Mouse (Mus musculus): ENCODE measurements around the gene Sec14l1. TPM values are rescaled to one million over a fixed set of nuclear protein-coding genes. Genes with fewer than 3 reads are reported as not detected.

Gene Sec14l1
- total RNA-seq, 2 experiments from 2014 or later, result 198 to 229 TPM

DNA sequence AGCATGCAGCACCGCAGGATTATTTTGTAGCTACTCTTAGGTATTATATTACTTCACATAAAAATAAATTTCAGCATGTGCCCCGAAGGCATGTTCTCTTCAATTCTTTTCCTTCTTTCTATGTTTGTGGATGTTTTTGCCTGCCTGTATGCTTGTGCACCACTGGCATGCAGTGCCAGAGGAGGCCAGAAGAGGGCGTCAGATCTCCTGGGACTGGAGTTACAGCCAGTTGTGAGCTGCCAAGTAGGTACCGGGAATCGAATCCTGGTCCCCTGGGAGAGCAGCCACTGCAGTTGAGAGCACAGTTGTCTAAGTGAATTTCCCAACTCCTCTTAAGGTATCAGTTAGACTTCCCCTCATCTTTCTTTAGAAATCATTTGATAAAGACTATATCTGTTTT, 1.6 kb upstream of the Sec14l1 start:
- Histone ChIP-seq H3K27ac (no peak overlapping the region), H3K4me3 (no peak overlapping the region)
- intact Hi-C loops (cut with DNase I), result no loop called here
- peak; percentile 54 for TF ChIP-seq CTCF (IDR thresholded peaks at IDR 0.05)
- DNase-seq (ENCODE audit: extremely low spot score in 1 of 2, low spot score in 2 of 2), result no peak

DNA sequence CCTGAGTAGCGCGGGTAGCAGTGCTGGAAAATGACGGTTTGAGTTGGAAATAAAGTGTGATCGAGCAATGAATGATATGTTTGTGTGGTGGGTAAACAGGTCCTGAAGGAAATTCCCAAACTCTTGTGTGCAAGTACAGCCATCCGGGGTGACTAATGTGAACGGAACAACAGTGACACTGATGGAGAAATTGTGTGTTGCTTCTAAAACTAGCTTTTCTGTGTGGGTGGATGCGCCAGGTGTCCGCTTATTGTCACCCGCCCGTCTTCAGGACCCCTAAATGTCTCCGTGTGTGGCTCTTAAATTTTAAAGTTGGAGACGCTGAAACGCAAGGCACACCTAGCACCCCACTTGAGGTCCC, 757 bp upstream of the Sec14l1 start:
- intact Hi-C loops (cut with DNase I), result no loop called here
- peak overlapping the region; percentile 95 for H3K27ac ChIP-seq
- TF ChIP-seq CTCF (IDR thresholded peaks at IDR 0.05), result no peak
- peak overlapping the region; percentile 100 for H3K4me3 ChIP-seq
- no peak for DNase-seq (ENCODE audit: extremely low spot score in 1 of 2, low spot score in 2 of 2)

DNA sequence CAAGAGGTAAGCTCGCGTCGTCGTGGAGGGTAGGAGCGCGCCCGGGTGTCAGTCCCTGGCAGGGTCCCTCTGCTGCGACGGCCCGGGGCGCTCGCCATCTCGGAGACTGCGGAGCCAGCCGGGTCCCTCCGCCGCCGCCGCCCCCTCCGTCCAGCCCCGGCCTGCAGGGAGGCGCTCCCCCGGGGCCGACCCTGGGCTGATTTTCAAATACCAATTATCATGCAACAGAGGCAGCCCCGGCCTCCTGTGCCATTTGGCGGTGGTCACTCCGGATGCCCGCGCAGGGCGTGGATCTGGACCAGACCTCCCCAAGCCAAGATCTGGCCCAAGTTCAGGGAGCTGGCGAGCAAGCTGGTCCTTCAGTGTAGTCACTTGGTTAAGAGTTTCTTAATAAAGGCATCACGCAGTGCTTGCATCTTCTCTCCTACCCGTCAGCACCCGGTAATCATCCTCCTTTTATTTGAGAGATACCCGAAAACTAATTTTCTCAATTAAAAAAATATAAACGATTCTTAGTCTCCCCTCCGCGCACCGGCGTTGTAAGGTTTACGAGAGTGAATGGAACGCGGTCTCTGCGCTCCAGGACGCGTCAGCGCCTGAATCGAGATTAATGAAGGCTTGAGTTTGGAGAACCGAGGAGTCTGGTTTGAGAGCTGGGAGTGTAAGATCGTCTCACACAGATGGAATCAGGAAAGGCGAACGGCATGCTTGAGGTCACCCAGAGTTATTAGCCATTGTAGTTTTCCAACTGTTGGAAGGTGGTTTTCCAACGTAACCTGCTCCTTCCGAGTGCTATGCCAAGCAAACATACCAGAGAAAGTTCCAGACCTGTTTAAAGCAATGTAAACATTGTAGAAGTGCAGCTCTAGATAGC, 615 bp downstream of the Sec14l1 start:
- Histone ChIP-seq H3K27ac (peak overlapping the region; percentile 99), H3K4me3 (peak overlapping the region; percentile 100)
- peak; percentile 27 to 72 for DNase-seq (ENCODE audit: extremely low spot score in 1 of 2, low spot score in 2 of 2)
- TF ChIP-seq CTCF (IDR thresholded peaks at IDR 0.05), result no peak
- intact Hi-C loops (cut with DNase I), result loop anchor here (1.0 kb wide), 1 partner anchor 34 kb away; no protein-coding TSS in a partner anchor

DNA sequence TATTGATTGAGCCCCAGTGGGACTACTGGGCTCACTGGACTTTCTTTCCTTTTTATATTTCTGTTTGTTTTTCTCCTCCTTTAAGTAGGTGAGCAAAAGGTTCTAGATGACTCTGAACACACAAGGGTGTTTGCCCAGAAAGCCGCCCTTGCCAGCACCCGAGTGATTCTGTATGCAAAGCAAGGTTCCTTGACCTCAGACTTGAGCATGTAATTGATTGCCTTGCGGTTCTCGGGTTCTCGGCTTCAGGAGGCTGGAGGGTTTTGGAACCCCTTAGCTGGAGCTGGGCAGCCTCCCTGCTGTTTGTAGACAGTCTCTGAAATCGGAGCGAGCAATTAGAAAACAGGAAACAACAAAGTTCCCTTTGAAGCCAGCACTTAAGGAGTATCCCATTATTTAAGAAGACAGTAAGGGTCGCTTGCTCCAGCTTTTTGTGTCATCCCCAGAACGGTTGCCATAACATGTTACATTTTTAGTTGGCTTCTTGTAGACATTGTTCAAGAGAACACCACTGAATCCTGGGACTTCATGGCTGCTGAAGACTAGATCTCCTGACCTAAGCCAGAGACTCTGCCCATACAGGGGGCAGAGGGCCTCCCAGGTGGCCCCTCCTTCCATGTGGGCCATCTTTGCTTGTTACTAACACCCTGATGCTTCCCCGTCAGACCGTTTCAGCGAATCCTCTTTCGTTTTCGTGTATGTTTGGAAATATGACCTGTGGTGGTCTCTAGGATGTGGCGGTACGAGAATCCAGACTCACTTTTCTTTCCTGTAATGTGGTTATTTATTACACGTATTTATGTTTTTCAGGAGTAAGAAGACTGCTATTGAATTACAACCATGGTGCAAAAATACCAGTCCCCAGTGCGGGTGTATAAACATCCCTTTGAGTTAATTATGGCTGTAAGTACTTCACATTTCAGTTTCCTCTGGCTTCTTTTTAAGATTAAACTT, 1.7 kb downstream of the Sec14l1 start:
- intact Hi-C loops (cut with DNase I), result no loop called here
- peak overlapping the region; percentile 100 for H3K4me3 ChIP-seq
- peak overlapping the region; percentile 99 for H3K27ac ChIP-seq
- peak in 1 of 2 experiments; percentile 19 for DNase-seq (ENCODE audit: extremely low spot score in 1 of 2, low spot score in 2 of 2)
- no peak for TF ChIP-seq CTCF (IDR thresholded peaks at IDR 0.05)

DNA sequence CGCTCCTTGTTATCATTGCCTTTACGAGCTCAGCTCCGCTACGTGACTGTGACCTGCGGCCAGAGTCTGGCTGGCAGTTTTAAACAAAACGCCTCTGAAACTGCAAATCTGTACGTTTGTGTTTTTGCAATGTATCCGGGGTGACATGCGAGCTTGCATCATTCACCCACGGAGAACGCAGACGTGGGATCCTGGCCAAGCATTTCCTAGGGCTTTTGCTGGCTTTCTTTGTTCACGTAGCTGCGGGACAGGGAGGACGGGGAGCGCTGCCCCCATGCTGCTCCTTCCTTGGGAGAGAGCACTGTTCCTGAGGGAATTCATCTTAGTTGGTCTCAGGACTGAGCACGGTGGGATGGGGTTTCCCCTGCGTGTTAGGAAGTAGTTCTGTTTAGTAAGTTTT, 2.4 kb downstream of the Sec14l1 start:
- H3K4me3 ChIP-seq, result peak overlapping the region; percentile 100
- intact Hi-C loops (cut with DNase I), result no loop called here

DNA sequence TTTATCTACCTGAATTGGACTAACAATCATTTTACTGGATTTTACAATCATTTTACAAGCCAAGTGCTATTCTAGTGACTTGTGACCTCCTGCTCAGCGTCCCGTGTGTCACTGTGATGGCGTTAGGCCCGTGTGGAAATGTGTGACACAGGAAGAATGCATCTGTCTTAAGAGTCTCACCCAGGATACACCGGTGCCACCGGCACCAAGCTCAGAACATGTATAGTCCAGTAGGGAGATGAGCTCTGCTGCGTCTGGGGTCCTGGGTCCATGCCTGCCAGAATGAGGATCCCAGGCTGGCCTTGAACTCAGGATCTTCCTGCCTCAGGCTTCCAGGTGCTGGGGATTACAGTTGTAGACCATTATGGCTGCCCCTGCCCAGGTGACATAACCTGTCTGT, 2.8 kb downstream of the Sec14l1 start:
- no peak for TF ChIP-seq CTCF (IDR thresholded peaks at IDR 0.05)
- Histone ChIP-seq H3K27ac (peak overlapping the region; percentile 99), H3K4me3 (peak overlapping the region; percentile 100)
- no peak for DNase-seq (ENCODE audit: extremely low spot score in 1 of 2, low spot score in 2 of 2)
- intact Hi-C loops (cut with DNase I), result no loop called here

More for the DNA sequence above, 2.4 kb downstream of the Sec14l1 start:
- no peak for TF ChIP-seq CTCF (IDR thresholded peaks at IDR 0.05)
- H3K27ac ChIP-seq, result peak overlapping the region; percentile 99
- DNase-seq (ENCODE audit: extremely low spot score in 1 of 2, low spot score in 2 of 2), result peak in 1 of 2 experiments; percentile 35

DNA sequence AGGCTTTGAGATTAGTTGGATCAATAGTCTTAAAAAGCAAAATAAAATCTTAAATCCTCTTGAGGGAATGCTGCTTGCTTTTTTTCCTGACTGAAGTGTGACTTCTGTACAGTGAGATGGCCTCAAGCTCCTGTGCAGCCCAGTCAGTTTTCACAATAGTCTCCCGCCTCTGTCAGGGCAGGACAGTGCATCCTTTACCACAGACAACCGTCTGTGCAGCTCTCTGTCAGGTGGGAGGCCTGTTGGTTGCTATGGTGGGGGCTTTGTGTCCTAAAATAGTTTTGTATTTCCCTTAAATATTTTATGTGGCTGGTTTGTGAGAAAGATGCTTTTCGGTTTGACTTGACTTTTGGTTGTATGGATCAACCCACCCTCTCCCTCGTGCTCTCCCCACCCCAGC, 3.3 kb downstream of the Sec14l1 start:
- peak overlapping the region; percentile 100 for H3K4me3 ChIP-seq
- DNase-seq (ENCODE audit: extremely low spot score in 1 of 2, low spot score in 2 of 2), result peak in 1 of 2 experiments; percentile 16
- intact Hi-C loops (cut with DNase I), result no loop called here
- no peak for TF ChIP-seq CTCF (IDR thresholded peaks at IDR 0.05)
- H3K27ac ChIP-seq, result peak overlapping the region; percentile 99

DNA sequence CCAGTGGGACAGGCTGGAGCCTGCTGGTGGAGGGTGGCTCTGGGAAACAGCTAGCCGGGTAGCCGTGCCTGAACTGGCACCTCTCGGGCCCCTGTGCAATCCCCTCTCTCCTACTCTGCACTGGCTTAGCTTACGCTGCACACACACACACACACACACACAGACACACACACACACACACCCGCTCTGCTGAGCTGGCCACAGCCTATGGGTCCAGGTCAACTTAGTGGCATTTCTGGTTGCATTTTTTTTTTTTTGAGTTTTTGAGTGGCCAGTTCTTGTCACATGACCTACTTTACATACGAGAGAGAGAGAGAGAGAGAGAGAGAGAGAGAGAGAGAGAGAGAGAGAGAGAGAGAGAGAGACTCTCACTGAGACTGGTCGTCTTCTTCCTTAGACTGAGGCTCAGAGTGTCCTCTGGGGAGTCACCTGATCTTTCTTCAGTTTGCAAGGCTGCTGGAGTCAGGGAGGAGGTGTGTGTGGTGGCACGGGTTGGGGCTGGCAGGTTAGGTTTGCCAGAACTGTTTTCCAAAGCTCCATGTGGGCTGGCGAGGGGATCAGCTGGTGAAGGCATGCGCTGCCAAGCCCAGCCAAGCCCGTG, 3.9 kb downstream of the Sec14l1 start:
- intact Hi-C loops (cut with DNase I), result no loop called here
- H3K4me3 ChIP-seq, result peak overlapping the region; percentile 100
- H3K27ac ChIP-seq, result peak overlapping the region; percentile 99

DNA sequence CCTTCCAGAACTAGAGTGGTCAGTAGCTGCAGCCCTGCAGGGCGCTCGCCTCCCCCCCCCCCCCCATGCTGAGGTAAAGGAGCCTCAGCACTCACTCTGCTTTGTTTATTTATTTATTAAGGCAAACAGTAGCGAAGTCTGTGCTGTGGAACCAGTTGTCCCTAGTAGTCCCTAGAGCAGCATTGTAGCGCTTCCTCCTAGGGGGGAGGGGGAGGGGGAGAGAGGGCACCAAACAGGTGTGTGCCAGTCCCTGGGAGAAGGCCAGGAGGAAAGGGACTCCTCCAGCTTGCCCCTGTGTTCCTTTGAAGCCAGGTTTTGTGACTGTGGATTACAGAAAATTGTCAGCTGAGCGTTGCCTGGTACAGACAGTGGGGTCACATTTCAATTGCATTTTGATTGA, 4.8 kb downstream of the Sec14l1 start:
- intact Hi-C loops (cut with DNase I), result loop anchor here (2.0 kb wide), 1 partner anchor 55 kb away; no protein-coding TSS in a partner anchor
- H3K4me3 ChIP-seq, result peak overlapping the region; percentile 36
- no peak for TF ChIP-seq CTCF (IDR thresholded peaks at IDR 0.05)

More for the DNA sequence above, 3.9 kb downstream of the Sec14l1 start:
- no peak for TF ChIP-seq CTCF (IDR thresholded peaks at IDR 0.05)
- peak in 1 of 2 experiments; percentile 32 for DNase-seq (ENCODE audit: extremely low spot score in 1 of 2, low spot score in 2 of 2)

DNA sequence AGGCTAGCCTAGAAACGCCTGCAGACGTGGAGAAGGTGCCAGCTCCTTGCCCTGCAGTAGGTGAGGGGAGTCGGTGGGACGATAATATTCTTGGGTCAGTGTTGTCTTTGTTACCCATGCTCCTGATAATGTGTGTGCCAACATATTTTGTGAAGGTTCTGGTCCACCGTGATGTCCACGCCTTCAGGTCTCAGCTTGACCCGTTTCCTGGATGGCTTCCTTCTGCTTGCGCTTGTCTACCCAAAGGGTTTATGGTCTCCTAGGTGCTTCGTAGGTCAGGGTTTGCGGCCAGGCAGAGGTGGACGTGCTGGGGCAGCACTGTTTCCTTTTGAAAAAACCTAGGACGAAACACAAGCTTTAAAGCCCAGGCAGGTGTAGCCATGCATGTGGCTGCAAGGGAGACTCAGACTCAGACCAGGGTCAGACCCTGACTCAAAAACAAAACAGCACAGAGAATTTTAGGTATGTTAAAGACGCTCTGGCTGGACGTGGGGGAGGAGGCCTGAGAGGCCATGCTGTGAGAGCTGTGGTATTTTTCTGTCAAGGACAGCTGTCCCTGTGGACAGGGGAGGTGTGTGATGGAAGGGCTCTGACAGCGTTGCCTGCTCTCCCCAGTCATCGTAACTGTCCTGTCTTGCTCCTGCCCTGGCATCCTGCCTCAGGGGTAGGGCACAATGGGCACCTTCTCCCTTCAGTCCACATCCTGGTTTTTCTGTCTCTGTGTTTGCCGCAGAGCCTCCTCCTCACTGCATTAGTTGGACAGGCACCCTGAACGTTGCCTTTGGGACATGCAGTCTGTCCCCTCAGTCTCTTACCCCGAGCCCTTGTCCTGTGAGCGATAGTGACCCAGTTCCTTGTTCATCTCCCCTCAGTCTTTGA, 5.6 kb downstream of the Sec14l1 start:
- intact Hi-C loops (cut with DNase I), result loop anchor here (2.0 kb wide), 1 partner anchor 54 kb away; no protein-coding TSS in a partner anchor
- DNase-seq (ENCODE audit: extremely low spot score in 1 of 2, low spot score in 2 of 2), result peak in 1 of 2 experiments; percentile 12
- peak overlapping the region; percentile 92 for H3K27ac ChIP-seq
- TF ChIP-seq CTCF (IDR thresholded peaks at IDR 0.05), result no peak
- peak overlapping the region; percentile 36 for H3K4me3 ChIP-seq

More for the DNA sequence above, 4.8 kb downstream of the Sec14l1 start:
- H3K27ac ChIP-seq, result peak overlapping the region; percentile 92
- no peak for DNase-seq (ENCODE audit: extremely low spot score in 1 of 2, low spot score in 2 of 2)

Data from left cerebral cortex, adult 2 months (tissue).